Comparison of ENCODE assay signal across 32 mouse cellular contexts in genomic region chr17:14398650-14399424, GRCm38 (mm10).
DNase-seq lines count a peak whose midpoint lies in the region; ATAC-seq and TF ChIP-seq lines count a peak whose summit lies in the region.
"Had no signal": no experiment of that assay in that cellular context is flagged by ENCODE, and none has a peak within 500 bp of the region (broad histone marks: within the 10 kb centered on the region; RNA-seq: fewer than 3 reads in every experiment).

No protein-coding gene starts in this region.

- no peak for TF ChIP-seq CTCF in liver, adult 2 months (IDR thresholded peaks at IDR 0.05; ENCODE audit: low read depth, low read length)

- no peaks in the 10 kb centered on the region for H3K27me3 ChIP-seq in liver, embryonic 11.5 days (replicated peaks; ENCODE audit: control insufficient read depth, insufficient read depth, low read length)
- H3K27me3 ChIP-seq in liver, adult 2 months (ENCODE audit: control insufficient read depth, insufficient read depth, low read length), result no peaks in the 10 kb centered on the region
- no peaks in the 10 kb centered on the region for H3K27me3 ChIP-seq in liver, embryonic 16.5 days (ENCODE audit: control insufficient read depth, insufficient read depth, low read depth, low read length)
- H3K27me3 ChIP-seq: embryonic facial prominence, embryonic 15.5 days; forebrain, embryonic 13.5 days; hindbrain, embryonic 12.5 days; intestine, embryonic 15.5 days; limb, embryonic 12.5 days; midbrain, embryonic 13.5 days; neural tube, embryonic 15.5 days; stomach, embryonic 15.5 days had no signal

- H3K27ac ChIP-seq in liver, embryonic 11.5 days (ENCODE audit: low read depth, low read length), result no peak overlapping the region
- no peak overlapping the region for H3K27ac ChIP-seq in liver, adult 2 months (replicated peaks; ENCODE audit: insufficient read depth, low read depth, low read length)
- peak overlapping the region; percentile 4; the same call in 1 of the 2 replicates for H3K27ac ChIP-seq in liver, embryonic 16.5 days (ENCODE audit: low read length)
- H3K27ac ChIP-seq: embryonic facial prominence, embryonic 15.5 days; forebrain, embryonic 13.5 days; heart, embryonic 10.5 days; hindbrain, embryonic 12.5 days; hindbrain, postnatal 0 days; intestine, embryonic 15.5 days; macrophage; midbrain, embryonic 13.5 days; neural tube, embryonic 15.5 days; stomach, embryonic 15.5 days had no signal

- H3K4me1 ChIP-seq in liver, embryonic 11.5 days (replicated peaks; ENCODE audit: control insufficient read depth, insufficient read depth, low read length), result no peaks in the 10 kb centered on the region
- peaks cover 12% of the 10 kb centered on the region for H3K4me1 ChIP-seq in liver, adult 2 months (ENCODE audit: control insufficient read depth, insufficient read depth, low read length)
- H3K4me1 ChIP-seq in liver, embryonic 16.5 days (ENCODE audit: control insufficient read depth, low read depth, low read length), result no peaks in the 10 kb centered on the region
- H3K4me1 ChIP-seq: forebrain, embryonic 13.5 days; heart, embryonic 10.5 days; hindbrain, embryonic 12.5 days; intestine, embryonic 15.5 days; midbrain, embryonic 13.5 days; stomach, embryonic 15.5 days had no signal

- H3K36me3 ChIP-seq in liver, embryonic 11.5 days (ENCODE audit: control insufficient read depth, insufficient read depth, low read length), result no peaks in the 10 kb centered on the region
- H3K36me3 ChIP-seq in liver, adult 2 months (ENCODE audit: control insufficient read depth, insufficient read depth, low read length), result no peaks in the 10 kb centered on the region
- no peaks in the 10 kb centered on the region for H3K36me3 ChIP-seq in liver, embryonic 16.5 days (ENCODE audit: control insufficient read depth, insufficient read depth)
- H3K36me3 ChIP-seq: embryonic facial prominence, embryonic 15.5 days; heart, embryonic 10.5 days; hindbrain, embryonic 12.5 days; intestine, embryonic 15.5 days; midbrain, embryonic 13.5 days; neural tube, embryonic 15.5 days; stomach, embryonic 15.5 days had no signal

- TF ChIP-seq POLR2A in liver, adult 2 months (IDR thresholded peaks at IDR 0.05; ENCODE audit: extremely low read depth, insufficient read depth, low read length), result no peak

- H3K4me3 ChIP-seq in liver, embryonic 11.5 days (ENCODE audit: low read depth, low read length), result no peak overlapping the region
- H3K4me3 ChIP-seq in liver, adult 2 months (ENCODE audit: insufficient read depth, low read depth, low read length), result no peak overlapping the region
- H3K4me3 ChIP-seq in liver, embryonic 16.5 days (ENCODE audit: low read depth, low read length), result no peak overlapping the region
- H3K4me3 ChIP-seq: embryonic facial prominence, embryonic 15.5 days; forebrain, embryonic 13.5 days; heart, embryonic 10.5 days; hindbrain, embryonic 12.5 days; intestine, embryonic 15.5 days; limb, embryonic 12.5 days; midbrain, embryonic 13.5 days; neural tube, embryonic 15.5 days; stomach, embryonic 15.5 days had no signal

- no peak overlapping the region for H3K9ac ChIP-seq in liver, embryonic 11.5 days (ENCODE audit: low read depth, low read length)
- H3K9ac ChIP-seq in liver, adult 2 months (ENCODE audit: low read depth, low read length), result no peak overlapping the region
- no peak overlapping the region for H3K9ac ChIP-seq in liver, embryonic 16.5 days (ENCODE audit: low read depth, low read length)
- H3K9ac ChIP-seq: embryonic facial prominence, embryonic 15.5 days; forebrain, embryonic 13.5 days; hindbrain, embryonic 12.5 days; intestine, embryonic 15.5 days; limb, embryonic 12.5 days; midbrain, embryonic 13.5 days; neural tube, embryonic 15.5 days; stomach, embryonic 15.5 days had no signal

- no peak overlapping the region for H3K4me2 ChIP-seq in liver, embryonic 11.5 days
- no peak overlapping the region for H3K4me2 ChIP-seq in liver, embryonic 16.5 days (ENCODE audit: low read depth, low read length)
- H3K4me2 ChIP-seq: embryonic facial prominence, embryonic 15.5 days; forebrain, embryonic 13.5 days; hindbrain, embryonic 12.5 days; intestine, embryonic 15.5 days; limb, embryonic 12.5 days; midbrain, embryonic 13.5 days; neural tube, embryonic 15.5 days; stomach, embryonic 15.5 days had no signal

- ATAC-seq in liver, embryonic 11.5 days (replicated peaks; ENCODE audit: low FRiP score), result no peak; the same call in 1 of the 2 replicates
- ATAC-seq in liver, embryonic 16.5 days (ENCODE audit: low read depth), result peak; percentile 84
- no peak for ATAC-seq in erythroid progenitor cell, adult 5-6 weeks (replicated peaks; ENCODE audit: low FRiP score, poor library complexity, severe bottlenecking)
- ATAC-seq: activated CD4-positive, CD25-positive, alpha-beta regulatory T cell, adult 4 months; forebrain, embryonic 13.5 days; hindbrain, postnatal 0 days; midbrain, embryonic 13.5 days had no signal

- no peaks in the 10 kb centered on the region for H3K9me3 ChIP-seq in liver, embryonic 11.5 days (ENCODE audit: control insufficient read depth, low read length)
- no peaks in the 10 kb centered on the region for H3K9me3 ChIP-seq in liver, embryonic 16.5 days (replicated peaks; ENCODE audit: control insufficient read depth, low read length)
- H3K9me3 ChIP-seq: embryonic facial prominence, embryonic 15.5 days; forebrain, embryonic 13.5 days; heart, embryonic 10.5 days; hindbrain, embryonic 12.5 days; intestine, embryonic 15.5 days; limb, embryonic 12.5 days; midbrain, embryonic 13.5 days; neural tube, embryonic 15.5 days; stomach, embryonic 15.5 days had no signal

- 72% methylated on average over 8 of the region's 8 CpGs for WGBS in liver, embryonic 11.5 days
- WGBS in liver, adult 2 months, result 22% methylated on average over 8 of the region's 8 CpGs
- WGBS in liver, embryonic 16.5 days (ENCODE audit: insufficient replicate concordance), result 54% methylated on average over 8 of the region's 8 CpGs

- DNase-seq in liver, result peak; percentile 20
- no peak for DNase-seq in liver, embryonic 11.5 days (ENCODE audit: low spot score)
- DNase-seq in kidney, postnatal 14 days, result peak; percentile 48
- peak; percentile 71 for DNase-seq in liver, adult 2 months (ENCODE audit: extremely low read depth, low read depth, low spot score)
- no peak for DNase-seq in cerebellum, adult 11 months
- no peak for DNase-seq in heart, adult 11 months
- DNase-seq: adrenal gland, adult 2 months; adrenal gland, postnatal 36 days; cerebellum, adult 2 months; cerebellum, postnatal 14 days; gastrocnemius, postnatal 10 days; heart, postnatal 36 days; lung, adult 2 months; lung, postnatal 10 days; retina, postnatal 1 day; right cerebral cortex, postnatal 14 days; thymus, adult 2 months; thymus, postnatal 4 days had no signal

- H3K79me2 ChIP-seq in liver, adult 2 months (ENCODE audit: control insufficient read depth, insufficient read depth, low read length), result no peaks in the 10 kb centered on the region

Comparison
In these comparisons a context has a peak if more than half of its experiments do, and no peak if none do; other contexts are left out.
1. DNase-seq: peak in liver (single experiment), kidney, postnatal 14 days (single experiment) and liver, adult 2 months (single experiment); none in liver, embryonic 11.5 days (single experiment), cerebellum, adult 11 months (single experiment) and heart, adult 11 months (single experiment).